16 mouse cellular contexts compared by ENCODE assay signal in genomic region chr9:112523251-112523650, GRCm38 (mm10).
"Had no signal": no experiment of that assay in that cellular context is flagged by ENCODE, and none has a peak within 500 bp of the region (broad histone marks: within the 10 kb centered on the region; RNA-seq: fewer than 3 reads in every experiment).

No protein-coding gene starts in this region.

- H3K4me1 ChIP-seq: kidney, embryonic 15.5 days; liver, embryonic 15.5 days; lung, embryonic 15.5 days; megakaryocyte, embryonic 14.5 days had no signal

- DNase-seq: kidney, postnatal 10 days; kidney, postnatal 36 days; layer of hippocampus, postnatal 36 days; lung, adult 18-20 months; lung, postnatal 10 days; lung, postnatal 36 days; midbrain, embryonic 14.5 days; thymus, adult 18-20 months; thymus, postnatal 36 days had no signal

- H3K27ac ChIP-seq: kidney, embryonic 15.5 days; left cerebral cortex, adult 2 months; liver, embryonic 15.5 days; lung, embryonic 15.5 days had no signal

- H3K9me3 ChIP-seq: kidney, embryonic 15.5 days; liver, embryonic 15.5 days; lung, embryonic 15.5 days; megakaryocyte, embryonic 14.5 days had no signal

- H3K27me3 ChIP-seq: kidney, embryonic 15.5 days; liver, embryonic 15.5 days; lung, embryonic 15.5 days; megakaryocyte, embryonic 14.5 days had no signal

- H3K4me2 ChIP-seq: kidney, embryonic 15.5 days; liver, embryonic 11.5 days; liver, embryonic 15.5 days; lung, embryonic 15.5 days; midbrain, embryonic 11.5 days had no signal

- H3K9ac ChIP-seq: kidney, embryonic 15.5 days; liver, embryonic 15.5 days; lung, embryonic 15.5 days had no signal

- H3K36me3 ChIP-seq: kidney, embryonic 15.5 days; liver, embryonic 15.5 days; lung, embryonic 15.5 days had no signal

- H3K4me3 ChIP-seq: kidney, embryonic 15.5 days; left cerebral cortex, adult 2 months; liver, embryonic 15.5 days; lung, embryonic 15.5 days; megakaryocyte, embryonic 14.5 days had no signal
